Mouse (Mus musculus): ENCODE data around the gene Defa21.
"Not testable (repeated sequence)": the region's sequence is repeated elsewhere in the genome, so short reads cannot be mapped to it uniquely, and the experiment has no call there.

Gene Defa21

DNA sequence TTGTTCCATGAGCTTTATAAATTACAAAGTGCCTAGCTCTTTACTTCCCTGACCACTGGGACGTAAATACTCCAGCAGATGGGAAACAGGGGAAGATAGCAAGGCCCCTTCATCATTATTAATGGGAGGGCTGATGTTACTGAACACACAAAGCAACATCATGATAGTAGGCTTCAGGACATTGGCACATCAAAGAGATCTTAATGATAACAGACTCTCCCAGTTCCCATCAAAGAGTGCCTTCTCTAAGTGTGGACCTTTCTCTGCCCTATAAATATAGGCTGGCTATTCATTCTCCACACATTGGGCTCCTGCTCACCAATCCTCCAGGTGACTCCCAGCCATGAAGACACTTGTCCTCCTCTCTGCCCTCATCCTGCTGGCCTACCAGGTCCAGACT, at the start of gene Defa21:
Gene Defa21, plus strand, starts transcription at position 301 of the 400 bp plus-strand sequence.
- not testable (repeated sequence) for DNase-seq (ENCODE audit: low spot score in 2 of 2)

DNA sequence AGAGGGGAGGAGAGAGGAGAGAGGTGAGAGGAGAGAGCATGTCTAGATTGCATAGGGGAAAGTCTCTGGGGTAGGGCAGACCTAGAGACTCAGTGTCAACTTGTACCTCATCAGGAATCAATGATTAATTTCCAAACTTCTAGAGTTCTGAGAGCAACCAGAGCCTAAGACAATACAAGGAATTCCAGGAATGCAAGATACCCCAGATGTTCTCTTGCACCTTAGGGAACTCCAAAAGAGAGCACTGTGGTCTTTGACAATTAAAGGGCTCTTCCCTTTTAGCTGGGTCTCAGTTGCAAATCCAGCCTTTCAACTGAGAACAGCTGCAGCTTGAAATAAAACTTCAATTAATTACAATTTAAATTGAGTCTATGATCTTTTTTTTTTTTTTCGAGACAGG, 45.5 kb upstream of the Defa21 start:
- DNase-seq (ENCODE audit: low spot score in 2 of 2): no peak

DNA sequence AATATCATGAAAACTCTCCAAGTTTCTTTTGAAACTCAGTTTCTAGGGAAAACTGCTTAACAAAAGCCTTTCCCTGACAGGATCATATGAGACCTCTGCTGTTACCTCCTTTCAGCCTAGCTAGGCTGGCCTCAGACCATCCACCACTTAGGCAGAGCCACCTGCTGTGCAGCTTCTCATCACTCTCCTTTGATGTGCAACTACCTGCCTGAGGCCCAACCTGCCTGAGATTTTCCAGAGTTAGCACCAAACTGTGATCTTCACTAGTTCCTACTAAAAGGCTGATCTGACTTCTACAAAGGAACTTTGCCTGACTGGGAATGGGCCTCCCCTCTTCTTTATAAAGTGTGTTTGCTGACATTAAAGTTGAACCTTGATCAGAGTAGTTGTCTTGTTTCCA, 31.3 kb upstream of the Defa21 start:
- not testable (repeated sequence) for DNase-seq (ENCODE audit: low spot score in 2 of 2)

DNA sequence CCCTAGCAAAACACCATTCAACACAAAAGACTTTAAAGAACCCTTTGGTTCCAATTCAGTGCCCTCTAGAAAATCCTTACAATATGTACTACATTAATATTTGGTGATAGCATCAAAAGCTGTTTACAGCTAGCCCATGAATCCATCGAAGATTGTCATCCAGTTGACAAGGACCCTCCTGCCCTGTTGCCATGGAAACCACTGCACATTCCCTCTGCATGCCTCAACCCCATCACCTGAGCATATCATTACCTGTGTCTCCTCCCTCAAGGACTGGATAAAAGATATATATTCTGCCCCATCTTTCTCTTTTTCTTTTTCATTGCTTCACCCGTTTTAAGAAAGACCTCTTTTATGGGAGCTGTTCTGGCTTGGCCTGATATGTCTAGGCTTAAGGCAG, 28.6 kb upstream of the Defa21 start:
- DNase-seq (ENCODE audit: low spot score in 2 of 2): no peak

DNA sequence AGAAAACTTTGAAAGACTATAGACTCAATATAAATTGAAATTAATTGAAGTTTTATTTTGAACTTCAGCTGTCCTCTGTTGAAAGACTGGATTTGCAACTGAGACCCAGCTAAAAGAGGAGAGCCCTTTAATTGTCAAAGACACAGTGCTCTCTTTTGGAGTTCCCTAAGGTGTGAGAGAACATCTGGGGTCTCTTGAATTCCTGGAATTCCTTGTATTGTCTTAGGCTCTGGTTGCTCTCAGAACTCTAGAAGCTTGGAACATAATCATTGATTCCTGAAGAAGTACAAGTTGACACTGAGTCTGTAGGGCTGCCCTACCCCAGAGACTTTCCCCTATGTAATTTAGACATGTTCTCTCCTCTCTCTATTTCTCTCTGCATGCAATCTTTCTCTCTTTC, 28.1 kb upstream of the Defa21 start:
- no peak for DNase-seq (ENCODE audit: low spot score in 2 of 2)

DNA sequence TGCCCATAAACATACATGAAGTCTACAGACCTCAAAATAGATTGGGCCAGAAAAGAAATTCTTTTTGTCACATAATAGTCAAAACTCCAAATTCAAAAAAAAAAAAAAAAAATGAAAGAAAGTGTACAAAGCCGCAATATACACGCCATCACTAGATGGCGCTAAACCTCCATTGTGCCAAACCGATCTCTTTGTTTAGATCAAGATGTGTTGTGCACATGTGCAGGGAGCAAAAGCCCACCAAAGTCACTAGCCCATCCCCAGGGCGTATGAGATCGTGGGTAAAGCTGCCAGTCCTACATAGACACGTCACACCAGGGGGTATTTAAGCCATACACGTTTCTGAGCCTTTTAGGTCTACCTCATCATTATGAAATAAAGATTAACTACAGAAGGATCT, 24.2 kb upstream of the Defa21 start:
- DNase-seq (ENCODE audit: low spot score in 2 of 2): no peak

DNA sequence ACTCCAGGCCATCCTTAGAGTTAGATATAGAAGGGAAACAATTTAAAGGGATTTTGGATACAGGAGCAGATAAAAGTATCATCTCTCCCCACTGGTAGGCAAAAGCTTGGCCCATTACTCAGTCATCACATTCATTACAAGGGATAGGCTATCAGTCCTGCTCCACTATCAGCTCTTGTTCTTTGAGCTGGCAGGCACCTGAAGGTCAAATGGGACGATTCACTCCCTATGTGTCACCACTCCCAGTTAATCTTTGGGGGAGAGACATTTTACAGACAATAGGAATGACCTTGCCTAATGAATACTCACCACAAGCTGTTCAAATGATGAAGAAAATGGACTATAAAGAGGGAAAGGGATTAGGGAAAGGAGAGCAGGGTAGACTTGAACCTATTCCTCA, 18.5 kb upstream of the Defa21 start:
- no peak for DNase-seq (ENCODE audit: low spot score in 2 of 2)

DNA sequence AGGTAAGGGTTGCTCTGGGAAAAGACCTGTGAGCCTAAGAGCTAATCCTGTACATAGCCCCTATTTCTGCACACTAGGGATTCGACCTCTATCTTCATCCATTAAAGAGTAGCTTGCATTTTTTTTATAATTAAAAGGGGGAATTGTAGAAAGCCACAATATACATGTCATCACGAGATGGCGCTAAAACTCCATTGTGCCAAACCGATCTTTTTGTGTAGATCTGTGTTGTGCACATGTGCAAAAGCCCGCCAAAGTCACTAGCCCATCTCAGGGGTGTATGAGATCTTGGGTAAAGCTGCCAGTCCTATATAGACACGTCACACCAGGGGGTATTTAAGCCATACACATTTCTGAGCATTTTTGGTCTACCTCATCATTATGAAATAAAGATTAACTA, 16.8 kb upstream of the Defa21 start:
- DNase-seq (ENCODE audit: low spot score in 2 of 2): not testable (repeated sequence)

DNA sequence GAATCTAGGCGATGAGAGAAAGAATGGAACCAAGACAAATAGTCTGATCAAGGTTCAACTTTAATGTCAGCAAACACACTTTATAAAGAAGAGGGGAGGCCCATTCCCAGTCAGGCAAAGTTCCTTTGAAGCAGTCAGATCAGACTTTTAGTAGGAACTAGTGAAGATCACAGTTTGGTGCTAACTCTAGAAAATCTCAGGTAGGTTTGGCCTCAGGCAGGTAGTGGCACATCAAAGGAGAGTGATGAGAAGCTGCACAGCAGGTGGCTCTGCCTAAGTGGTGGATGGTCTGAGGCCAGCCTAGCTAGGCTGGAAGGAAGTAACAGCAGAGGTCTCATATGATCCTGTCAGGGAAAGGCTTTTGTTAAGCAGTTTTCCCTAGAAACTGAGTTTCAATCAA, 14.8 kb upstream of the Defa21 start:
- not testable (repeated sequence) for DNase-seq (ENCODE audit: low spot score in 2 of 2)

DNA sequence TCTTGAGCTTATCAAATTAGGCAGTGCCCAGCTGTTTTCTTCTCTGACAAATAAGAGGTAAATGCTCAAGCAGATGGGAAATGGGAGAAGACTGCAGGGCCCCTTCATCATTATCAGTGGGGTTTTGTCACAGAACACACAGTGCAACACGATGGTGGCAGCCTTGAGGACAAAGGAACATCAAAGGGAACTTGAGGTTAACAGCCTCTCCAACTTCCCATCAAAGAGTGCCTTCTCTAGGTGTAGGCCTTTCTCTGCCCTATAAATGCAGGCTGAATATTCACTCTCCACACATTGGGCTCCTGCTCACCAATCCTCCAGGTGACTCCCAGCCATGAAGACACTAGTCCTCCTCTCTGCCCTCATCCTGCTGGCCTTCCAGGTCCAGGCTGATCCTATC, 29.4 kb downstream of the Defa21 start, which contains the start of gene Defa23:
Gene Defa23, plus strand, starts transcription at position 301 of the 400 bp plus-strand sequence.
- not testable (repeated sequence) for DNase-seq (ENCODE audit: low spot score in 2 of 2)

DNA sequence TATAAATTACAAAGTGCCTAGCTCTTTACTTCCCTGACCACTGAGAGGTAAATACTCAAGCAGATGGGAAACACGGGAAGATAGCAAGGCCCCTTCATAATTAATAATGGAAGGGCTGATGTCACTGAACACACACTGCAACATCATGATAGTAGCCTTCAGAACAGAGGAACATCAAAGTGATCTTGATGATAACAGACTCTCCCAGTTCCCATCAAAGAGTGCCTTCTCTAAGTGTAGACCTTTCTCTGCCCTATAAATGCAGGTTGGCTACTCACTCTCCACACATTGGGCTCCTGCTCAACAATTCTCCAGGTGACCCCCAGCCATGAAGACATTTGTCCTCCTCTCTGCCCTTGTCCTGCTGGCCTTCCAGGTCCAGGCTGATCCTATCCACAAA, 39.4 kb downstream of the Defa21 start, which contains the start of gene Defa35:
Gene Defa35, plus strand, starts transcription at position 301 of the 400 bp plus-strand sequence.
- not testable (repeated sequence) for DNase-seq (ENCODE audit: low spot score in 2 of 2)

Data from urinary bladder, postnatal 4 days (tissue).